20 mouse cellular contexts compared by ENCODE assay signal in the genomic region with DNA sequence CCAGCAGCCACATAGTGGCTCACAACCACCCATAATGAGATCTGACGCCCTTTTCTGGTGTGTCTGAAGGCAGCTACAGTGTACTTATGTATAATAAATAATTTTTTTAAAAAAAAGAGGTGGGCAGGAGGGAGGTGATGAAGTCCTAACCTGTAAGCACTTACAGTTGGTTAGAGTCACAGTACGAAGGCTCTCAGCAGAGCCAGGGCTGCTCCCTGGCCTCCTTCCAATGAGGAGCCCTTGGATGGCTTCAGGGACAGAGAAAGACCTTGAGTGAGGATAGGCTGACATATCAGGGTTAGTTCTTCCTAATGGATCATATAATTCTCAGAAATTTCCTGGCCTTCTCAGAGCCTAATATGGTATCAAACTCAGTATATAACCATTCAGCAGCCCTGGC.
DNase-seq lines count a peak whose midpoint lies in the region; TF ChIP-seq lines count a peak whose summit lies in the region.
"Had no signal": no experiment of that assay in that cellular context is flagged by ENCODE, and none has a peak within 500 bp of the region (broad histone marks: within the 10 kb centered on the region; RNA-seq: fewer than 3 reads in every experiment).

No protein-coding gene starts in this region.

- no peak for TF ChIP-seq CTCF in layer of hippocampus, adult 2 months (conservative IDR thresholded peaks at IDR 0.05)

- H3K27ac ChIP-seq in layer of hippocampus, adult 2 months: no peak overlapping the region
- H3K27ac ChIP-seq: embryonic facial prominence, embryonic 10.5 days; embryonic facial prominence, embryonic 13.5 days; forebrain, embryonic 12.5 days; forebrain, embryonic 15.5 days; hindbrain, embryonic 10.5 days; hindbrain, embryonic 13.5 days; intestine, embryonic 15.5 days had no signal

- H3K4me3 ChIP-seq in layer of hippocampus, adult 2 months: no peak overlapping the region
- H3K4me3 ChIP-seq: embryonic facial prominence, embryonic 10.5 days; embryonic facial prominence, embryonic 13.5 days; erythroblast, embryonic 14.5 days; forebrain, embryonic 12.5 days; forebrain, embryonic 15.5 days; hindbrain, embryonic 10.5 days; hindbrain, embryonic 13.5 days; intestine, embryonic 15.5 days had no signal

- DNase-seq in adrenal gland, adult (ENCODE audit: inconsistent age in 2 of 2, low spot score in 1 of 2): peak; percentile 91 to 94
- no peak for DNase-seq in adrenal gland, adult 18-20 months (ENCODE audit: low spot score in 2 of 2)
- peak; percentile 65 for DNase-seq in ovary, postnatal 36 days (ENCODE audit: low spot score)
- DNase-seq in ovary, postnatal 14 days (ENCODE audit: low spot score): no peak
- peak; percentile 82 for DNase-seq in adrenal gland, postnatal 10 days
- DNase-seq in adrenal gland, postnatal 36 days: peak; percentile 86 to 89
- no peak for DNase-seq in layer of hippocampus, adult 2 months (ENCODE audit: low spot score in 2 of 2)
- no peak for DNase-seq in kidney, postnatal 4 days
- DNase-seq: cerebellum, adult 11-12 months; cerebellum, adult 8-10 months; gastrocnemius, postnatal 36 days; heart, postnatal 36 days had no signal

Comparison
In these comparisons a context has a peak if more than half of its experiments do, and no peak if none do; other contexts are left out.
1. DNase-seq: peak in adrenal gland, adult (2 of 2), ovary, postnatal 36 days (single experiment), adrenal gland, postnatal 10 days (single experiment) and adrenal gland, postnatal 36 days (2 of 2); none in adrenal gland, adult 18-20 months (0 of 2), ovary, postnatal 14 days (single experiment), layer of hippocampus, adult 2 months (0 of 2) and kidney, postnatal 4 days (0 of 2).